Comparison of ENCODE assay signal across 8 mouse cellular contexts in the genomic region with DNA sequence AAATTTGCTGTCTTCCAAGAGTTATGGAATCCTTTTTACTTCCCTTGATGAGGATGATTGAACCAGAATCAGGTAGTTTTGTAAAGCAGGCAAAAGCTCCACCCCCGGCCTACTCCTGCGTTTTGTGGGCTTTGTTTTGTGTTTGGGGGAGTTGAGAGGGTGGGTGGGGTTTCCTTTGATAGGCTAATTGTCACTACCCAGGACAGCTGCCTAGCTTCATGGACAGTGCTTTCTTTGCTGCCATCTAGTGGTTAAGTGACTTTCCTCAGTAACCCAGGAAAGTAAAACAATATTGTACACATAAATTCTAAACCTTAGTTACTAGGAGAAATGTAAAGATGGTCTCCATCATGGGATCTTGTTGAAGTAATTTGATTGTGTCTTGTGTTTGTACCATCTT.
DNase-seq lines count a peak whose midpoint lies in the region; ATAC-seq and TF ChIP-seq lines count a peak whose summit lies in the region.

No protein-coding gene starts in this region.

- 4% methylated on average over 2 of the region's 2 CpGs for WGBS in intestine, embryonic 14.5 days
- 2% methylated on average over 2 of the region's 2 CpGs for WGBS in intestine, embryonic 16.5 days
- 17% methylated on average over 2 of the region's 2 CpGs for WGBS in small intestine, adult 2 months

- H3K36me3 ChIP-seq in intestine, embryonic 14.5 days (ENCODE audit: control insufficient read depth, insufficient read depth, low read length) = peaks cover 28% of the 10 kb centered on the region; the same call in 1 of the 2 replicates
- H3K36me3 ChIP-seq in intestine, embryonic 16.5 days (ENCODE audit: control insufficient read depth, insufficient read depth, low read length) = no peaks in the 10 kb centered on the region
- H3K36me3 ChIP-seq in small intestine, adult 2 months (ENCODE audit: control insufficient read depth, insufficient read depth, low read length) = peaks cover 7% of the 10 kb centered on the region; the same call in 1 of the 2 replicates

- H3K27me3 ChIP-seq in intestine, embryonic 14.5 days (replicated peaks; ENCODE audit: control insufficient read depth, insufficient read depth, low read length) = no peaks in the 10 kb centered on the region
- no peaks in the 10 kb centered on the region for H3K27me3 ChIP-seq in intestine, embryonic 16.5 days (replicated peaks; ENCODE audit: control insufficient read depth, insufficient read depth, low read length)
- no peaks in the 10 kb centered on the region for H3K27me3 ChIP-seq in small intestine, adult 2 months (ENCODE audit: control insufficient read depth, insufficient read depth, low read length)

- DNase-seq in intestine, embryonic 14.5 days (ENCODE audit: low spot score) = peak; percentile 55
- peak; percentile 74 for DNase-seq in 3T3-L1 (ENCODE audit: low read depth, low spot score)
- peak; percentile 71 for DNase-seq in CD4-positive, CD25-positive, alpha-beta regulatory T cell, adult 2 months (ENCODE audit: low read depth, low spot score)
- peak; percentile 12 for DNase-seq in left cerebral cortex, postnatal 4 days

- H3K4me1 ChIP-seq in intestine, embryonic 14.5 days (replicated peaks; ENCODE audit: control insufficient read depth, insufficient read depth, low read length) = no peaks in the 10 kb centered on the region
- H3K4me1 ChIP-seq in intestine, embryonic 16.5 days (ENCODE audit: control insufficient read depth, insufficient read depth, low read length) = no peaks in the 10 kb centered on the region; the same call in 1 of the 2 replicates
- no peaks in the 10 kb centered on the region for H3K4me1 ChIP-seq in cortical plate, adult 2 months (ENCODE audit: control insufficient read depth, insufficient read depth, low read length)
- H3K4me1 ChIP-seq in small intestine, adult 2 months (ENCODE audit: control insufficient read depth, insufficient read depth, insufficient read length, low read length) = no peaks in the 10 kb centered on the region

- H3K4me2 ChIP-seq in intestine, embryonic 14.5 days (ENCODE audit: low read length) = no peak overlapping the region
- no peak overlapping the region for H3K4me2 ChIP-seq in intestine, embryonic 16.5 days (ENCODE audit: low read depth, low read length)

- no peak for TF ChIP-seq POLR2A in cortical plate, adult 2 months (IDR thresholded peaks at IDR 0.05; ENCODE audit: extremely low read depth, insufficient read depth, low read length)
- TF ChIP-seq POLR2A in small intestine, adult 2 months (IDR thresholded peaks at IDR 0.05; ENCODE audit: low read depth, low read length) = no peak

- no peak for ATAC-seq in intestine, embryonic 14.5 days (replicated peaks; ENCODE audit: low FRiP score, low TSS enrichment, low read depth)
- no peak for ATAC-seq in intestine, embryonic 16.5 days
- ATAC-seq in monocyte, adult 5-6 weeks (replicated peaks; ENCODE audit: insufficient number of reproducible peaks, low FRiP score, low TSS enrichment, poor library complexity, severe bottlenecking) = no peak

- no peak overlapping the region for H3K4me3 ChIP-seq in intestine, embryonic 14.5 days (ENCODE audit: low read depth, low read length)
- H3K4me3 ChIP-seq in intestine, embryonic 16.5 days (ENCODE audit: low read length) = no peak overlapping the region
- H3K4me3 ChIP-seq in cortical plate, adult 2 months (ENCODE audit: insufficient read depth, low read length) = no peak overlapping the region
- no peak overlapping the region for H3K4me3 ChIP-seq in small intestine, adult 2 months (ENCODE audit: low read depth, low read length)

- no peaks in the 10 kb centered on the region for H3K9me3 ChIP-seq in intestine, embryonic 14.5 days (ENCODE audit: control insufficient read depth, low read length)
- H3K9me3 ChIP-seq in intestine, embryonic 16.5 days (ENCODE audit: control insufficient read depth, low read length) = no peaks in the 10 kb centered on the region

- no peak overlapping the region for H3K9ac ChIP-seq in intestine, embryonic 14.5 days (ENCODE audit: low read length)
- H3K9ac ChIP-seq in intestine, embryonic 16.5 days (ENCODE audit: low read depth, low read length) = no peak overlapping the region

- intact Hi-C loops in left cerebral cortex, postnatal 4 days (cut with DNase I) = loop anchor here (2.0 kb wide), 1 partner anchor 21 kb away; no protein-coding TSS in a partner anchor

- TF ChIP-seq CTCF in cortical plate, adult 2 months (IDR thresholded peaks at IDR 0.05; ENCODE audit: extremely low read depth, insufficient read depth, low read length) = peak; percentile 50; the same call in 1 of the 2 replicates
- peak; percentile 36; the same call in 1 of the 2 replicates for TF ChIP-seq CTCF in small intestine, adult 2 months (IDR thresholded peaks at IDR 0.05; ENCODE audit: extremely low read depth, insufficient read length, insufficient replicate concordance, low read depth, low read length)

- H3K27ac ChIP-seq in intestine, embryonic 14.5 days (ENCODE audit: low read depth) = no peak overlapping the region
- H3K27ac ChIP-seq in intestine, embryonic 16.5 days (ENCODE audit: low read length) = no peak overlapping the region
- H3K27ac ChIP-seq in cortical plate, adult 2 months (ENCODE audit: insufficient read depth, low read length) = no peak overlapping the region
- H3K27ac ChIP-seq in small intestine, adult 2 months (ENCODE audit: insufficient read depth, low read depth, low read length) = no peak overlapping the region

Comparison
In these comparisons a context has a peak if more than half of its experiments do, and no peak if none do; other contexts are left out.
1. DNase-seq: peak in every context shown above with its lines; median percentile 74 in 3T3-L1; 71 in CD4-positive, CD25-positive, alpha-beta regulatory T cell, adult 2 months; 55 in intestine, embryonic 14.5 days; 12 in left cerebral cortex, postnatal 4 days.